Mouse (Mus musculus) left cerebral cortex, adult 6 months (tissue): ENCODE results near the gene Polg. TPM values are rescaled to one million over a fixed set of nuclear protein-coding genes. Genes with fewer than 3 reads are reported as not detected.

Source experiments
- long read RNA-seq, 2 experiments: library from polyadenylated mRNA; unstranded; transcript quantifications; one replicate each; pipeline ENCODE4 v2.0.0; 2019 to 2020
- polyA plus RNA-seq: library from polyadenylated mRNA; unstranded; fragments of <200 nt; fragmentation: Nextera tagmentation; gene quantifications from 2 replicates; pipeline ENCODE4 v1.2.3, GENCODE M21; 2021

The Polg gene
- polyA plus RNA-seq = 12.4 and 15.9 TPM in 2 replicates
- long read RNA-seq, experiment 1, full-length matches to known transcripts = 80 of 138 reads
- long read RNA-seq, experiment 1, partial matches to known transcripts = 23 of 138 reads
- long read RNA-seq, experiment 1, other reads (novel, unspliced or antisense) = 35 of 138 reads
- long read RNA-seq, experiment 2, full-length matches to known transcripts = 2 of 16 reads
- long read RNA-seq, experiment 2, partial matches to known transcripts = 11 of 16 reads
- long read RNA-seq, experiment 2, other reads (novel, unspliced or antisense) = 3 of 16 reads

GRCm38 (mm10) chr7:79466053-79466901 lies at the start of gene Polg:
TSS of gene Polg (minus strand) at chr7:79466362.

Other genes with a start within 250 kb of the Polg start
- 47.4 and 53.5 TPM in 2 replicates for gene Abhd2, start 193.2 kb downstream of the Polg start, polyA plus RNA-seq
- 23.2 and 24.5 TPM in 2 replicates for gene Rlbp1, start 79.3 kb downstream of the Polg start, polyA plus RNA-seq
- 0.15 and 0.27 TPM in 2 replicates for gene Fanci, start 74.4 kb downstream of the Polg start, polyA plus RNA-seq
- gene Rhcg, start 151.3 kb upstream of the Polg start, polyA plus RNA-seq = 0.88 and 1.3 TPM in 2 replicates
- 0.04 and 0.09 TPM in 2 replicates for gene Ticrr, start 193.8 kb upstream of the Polg start, polyA plus RNA-seq
- 0.20 and 0.40 TPM in 2 replicates for gene Kif7, start 249.4 kb upstream of the Polg start, polyA plus RNA-seq